ENCODE assay signal across 15 mouse cellular contexts in genomic region chr3:35099226-35099625, GRCm38 (mm10).
"Had no signal": no experiment of that assay in that cellular context is flagged by ENCODE, and none has a peak within 500 bp of the region (broad histone marks: within the 10 kb centered on the region; RNA-seq: fewer than 3 reads in every experiment).

No protein-coding gene starts in this region.

- ATAC-seq: liver, embryonic 12.5 days; midbrain, embryonic 13.5 days had no signal

- H3K4me1 ChIP-seq: liver, embryonic 12.5 days; liver, embryonic 15.5 days had no signal

- H3K27me3 ChIP-seq: liver, embryonic 12.5 days; liver, embryonic 15.5 days had no signal

- DNase-seq: kidney, postnatal 25 days; layer of hippocampus, adult 9-11 months; liver; lung, adult 2 months; lung, postnatal 14 days; lung, postnatal 4 days; thymus, adult 18-20 months; thymus, postnatal 36 days had no signal

- H3K4me3 ChIP-seq: layer of hippocampus, adult 2 months; limb, embryonic 10.5 days; limb, embryonic 13.5 days; liver, embryonic 12.5 days; liver, embryonic 15.5 days; midbrain, embryonic 13.5 days had no signal

- H3K27ac ChIP-seq: kidney, postnatal 0 days; layer of hippocampus, adult 2 months; limb, embryonic 10.5 days; limb, embryonic 13.5 days; liver, embryonic 12.5 days; liver, embryonic 15.5 days; midbrain, embryonic 13.5 days had no signal

- H3K9me3 ChIP-seq: limb, embryonic 10.5 days; limb, embryonic 13.5 days; liver, embryonic 12.5 days; liver, embryonic 15.5 days; midbrain, embryonic 13.5 days had no signal

- H3K9ac ChIP-seq: limb, embryonic 13.5 days; liver, embryonic 12.5 days; liver, embryonic 15.5 days; midbrain, embryonic 13.5 days had no signal

- H3K4me2 ChIP-seq: limb, embryonic 13.5 days; liver, embryonic 12.5 days; liver, embryonic 15.5 days; midbrain, embryonic 13.5 days had no signal

- H3K36me3 ChIP-seq: limb, embryonic 10.5 days; limb, embryonic 13.5 days; liver, embryonic 12.5 days; liver, embryonic 15.5 days; midbrain, embryonic 13.5 days had no signal
